Mouse (Mus musculus) cerebellum, adult 2 months (tissue): ENCODE measurements at regions not wholly inside any gene's neighbourhood (a gene's known extent, or its start where the extent isn't known, plus 50 kb on each side); places are given as distances from the start of the nearest gene placed in this dataset.

Experiments used
- DNase-seq, 2 experiments: peaks; one replicate each; pipeline ENCODE4 v3.0.0; 2021
- H3K27ac ChIP-seq: fragments of 200-500 bp; 2 replicates; pipeline ENCODE4 v1.5.1; 2012; ENCODE audit warnings: low read length, control low read depth, inconsistent platforms; ENCODE audit not compliant: insufficient read depth
- H3K27me3 ChIP-seq: fragments of 200-500 bp; 2 replicates; pipeline ENCODE4 v1.6.1; 2012; ENCODE audit warnings: inconsistent platforms, mild to moderate bottlenecking, low read length, moderate library complexity; ENCODE audit not compliant: control insufficient read depth, insufficient read depth
- H3K4me1 ChIP-seq: fragments of 200-500 bp; 2 replicates; pipeline ENCODE4 v1.6.1; 2011; ENCODE audit warnings: low read length; ENCODE audit not compliant: control insufficient read depth, insufficient read depth
- H3K4me3 ChIP-seq: fragments of 200-500 bp; replicated peaks from 2 replicates; pipeline ENCODE3; 2011; ENCODE audit warnings: mild to moderate bottlenecking, low read depth, low read length, control low read depth; ENCODE audit not compliant: insufficient read depth
- CTCF ChIP-seq: fragments of 200-500 bp; IDR thresholded peaks from 2 replicates; pipeline ENCODE4 v1.5.1; 2011; ENCODE audit warnings: low read depth, mild to moderate bottlenecking, control low read depth, low read length, moderate library complexity, borderline replicate concordance; ENCODE audit not compliant: insufficient read depth
- POLR2A ChIP-seq: fragments of 200-500 bp; IDR thresholded peaks from 2 replicates; pipeline ENCODE4 v1.6.1; 2011; ENCODE audit warnings: low read length, control low read depth, borderline replicate concordance; ENCODE audit not compliant: insufficient read depth
- WGBS: fragments of 180-500 bp; shearing (Covaris S2); methylation state at CpG from one replicate; pipeline ENCODE4 v1.1.7; 2018; 5-methylcytosine and 5-hydroxymethylcytosine counted together

DNA sequence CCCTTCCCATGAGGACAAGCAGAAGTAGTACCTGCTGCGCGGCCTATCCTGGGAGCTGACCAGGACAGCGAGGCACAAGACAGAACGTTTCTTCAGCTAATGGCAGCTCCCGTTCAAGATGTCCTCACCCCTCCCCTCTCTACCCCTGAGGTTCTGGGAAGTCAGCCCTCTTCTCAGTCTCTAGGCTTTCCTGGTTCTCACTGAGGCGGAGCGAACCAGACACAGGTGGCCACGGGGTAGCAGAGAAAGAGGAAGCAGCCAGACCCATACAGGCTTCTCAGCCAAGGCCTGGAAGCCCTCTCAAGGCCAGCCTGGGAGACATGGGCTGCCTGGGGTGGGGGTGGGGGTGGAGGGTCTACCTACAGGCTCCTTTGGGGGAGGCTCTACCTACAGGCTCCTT lies 78.5 kb upstream of the Sertad2 start:
- Histone ChIP-seq H3K27me3 (no peaks in the 10 kb centered on the region), H3K27ac (no peak overlapping the region), H3K4me1 (no peaks in the 10 kb centered on the region), H3K4me3 (no peak overlapping the region)
- DNase-seq: no peak
- 85% methylated on average over 8 of the region's 8 CpGs for WGBS
- TF ChIP-seq CTCF: no peak
- no peak for TF ChIP-seq POLR2A

DNA sequence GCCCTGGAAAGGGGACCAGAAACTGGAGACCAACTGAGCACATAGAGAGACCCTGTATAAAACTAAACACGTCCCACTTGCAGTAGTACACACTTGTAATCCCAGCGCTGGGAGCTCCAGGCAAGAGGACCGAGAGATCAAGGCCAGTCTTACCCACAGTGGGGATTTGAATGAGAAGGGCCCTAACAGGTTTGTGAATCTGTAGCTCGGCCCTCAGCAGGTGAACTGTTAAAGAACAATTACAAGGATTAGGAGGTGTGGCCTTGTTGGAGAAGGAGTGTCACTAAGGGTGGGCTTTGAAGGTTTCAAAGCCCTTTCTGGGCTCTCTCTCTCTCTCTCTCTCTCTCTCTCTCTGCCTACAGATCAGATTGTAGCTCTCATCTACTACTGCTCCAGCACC lies 76.5 kb upstream of the Sertad2 start:
- WGBS: 54% methylated on average over 4 of the region's 4 CpGs
- Histone ChIP-seq H3K4me3 (no peak overlapping the region), H3K4me1 (no peaks in the 10 kb centered on the region), H3K27ac (no peak overlapping the region), H3K27me3 (no peaks in the 10 kb centered on the region)
- DNase-seq: no peak
- no peak for TF ChIP-seq CTCF
- TF ChIP-seq POLR2A: no peak

DNA sequence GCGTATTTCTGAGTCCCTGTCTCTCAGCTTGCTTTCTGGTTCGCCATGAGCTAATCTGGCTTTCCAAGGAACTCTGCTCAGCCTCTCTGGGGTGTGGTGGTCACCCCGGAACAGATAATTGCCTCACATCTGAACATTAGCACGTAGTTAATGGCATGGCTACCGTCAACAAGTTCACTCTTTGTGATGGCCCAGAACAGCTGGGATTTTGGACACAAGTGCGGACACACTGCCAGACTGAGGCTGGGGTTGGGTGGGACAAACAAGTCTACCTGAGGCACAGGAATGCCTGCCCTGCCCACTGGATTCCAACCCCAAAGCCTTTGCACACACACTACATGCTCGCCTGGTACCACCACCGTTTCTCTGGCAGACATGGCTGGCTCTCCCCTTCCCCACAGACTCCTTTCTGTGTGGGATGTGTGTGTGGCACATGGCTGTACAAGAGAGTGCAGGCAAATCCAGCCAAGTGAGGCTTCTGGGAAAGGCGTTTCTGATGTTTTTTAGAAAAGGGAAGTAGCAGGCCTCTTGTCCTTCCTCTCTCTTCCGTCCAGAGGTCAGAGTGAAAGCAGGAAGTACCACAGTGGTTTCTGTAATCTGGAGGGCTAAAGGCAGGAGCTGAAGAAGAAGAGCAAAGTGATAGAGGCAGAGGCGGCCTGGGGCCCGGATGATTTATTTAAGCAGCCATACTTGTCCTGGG lies 74.6 kb upstream of the Sertad2 start:
- no peaks in the 10 kb centered on the region for H3K27me3 ChIP-seq
- TF ChIP-seq CTCF: no peak
- TF ChIP-seq POLR2A: no peak
- no peak overlapping the region for H3K4me3 ChIP-seq
- H3K4me1 ChIP-seq: no peaks in the 10 kb centered on the region
- no peak for DNase-seq
- no peak overlapping the region for H3K27ac ChIP-seq
- 79% methylated on average over 12 of the region's 12 CpGs for WGBS

DNA sequence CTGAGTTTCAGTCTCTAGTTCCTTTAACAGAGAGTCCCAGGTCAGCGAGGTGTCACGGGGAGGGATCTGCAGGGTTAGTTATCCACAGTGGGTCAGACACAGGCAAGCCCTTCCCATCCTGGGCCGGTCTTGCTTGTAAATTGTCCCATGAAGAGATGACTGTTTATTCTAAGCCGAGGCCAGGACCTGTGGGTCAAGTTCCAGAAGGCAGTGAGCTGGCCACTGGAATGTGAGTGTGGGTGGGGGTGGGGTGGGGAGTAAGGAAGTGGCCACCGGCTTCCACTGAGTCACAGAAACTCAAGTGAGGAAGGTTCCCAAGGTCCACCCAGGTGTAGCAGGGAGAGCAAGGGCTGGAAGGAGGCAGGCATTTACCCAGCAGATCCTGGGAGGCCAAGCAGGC lies 73.7 kb upstream of the Sertad2 start:
- no peak for DNase-seq
- WGBS: 80% methylated on average over 5 of the region's 5 CpGs
- Histone ChIP-seq H3K4me1 (no peaks in the 10 kb centered on the region), H3K27ac (no peak overlapping the region), H3K4me3 (no peak overlapping the region), H3K27me3 (no peaks in the 10 kb centered on the region)
- no peak for TF ChIP-seq CTCF
- TF ChIP-seq POLR2A: no peak

DNA sequence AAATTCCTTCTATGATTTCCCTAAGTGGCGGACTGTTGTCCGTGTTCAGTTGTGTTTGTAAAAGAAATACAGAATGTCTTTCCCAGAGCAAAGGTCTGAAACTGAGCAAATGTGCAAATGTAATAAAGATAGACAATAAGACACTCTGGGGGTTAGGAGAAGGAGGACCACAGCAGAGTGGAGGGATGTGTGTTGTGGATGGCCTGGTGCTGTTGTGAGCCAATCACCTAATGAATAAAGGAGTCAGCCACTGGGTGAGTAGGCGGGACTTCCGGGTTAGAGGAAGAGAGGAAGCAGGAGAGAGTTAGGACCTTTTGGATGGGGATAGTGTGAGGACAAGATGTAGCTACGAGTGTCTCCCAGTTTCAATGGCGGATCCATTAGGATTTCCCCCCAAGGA lies 72.7 kb upstream of the Sertad2 start:
- no peak overlapping the region for H3K4me3 ChIP-seq
- no peak for DNase-seq
- no peaks in the 10 kb centered on the region for H3K27me3 ChIP-seq
- no peaks in the 10 kb centered on the region for H3K4me1 ChIP-seq
- no peak for TF ChIP-seq POLR2A
- no peak for TF ChIP-seq CTCF
- H3K27ac ChIP-seq: no peak overlapping the region
- 93% methylated on average over 6 of the region's 6 CpGs for WGBS

DNA sequence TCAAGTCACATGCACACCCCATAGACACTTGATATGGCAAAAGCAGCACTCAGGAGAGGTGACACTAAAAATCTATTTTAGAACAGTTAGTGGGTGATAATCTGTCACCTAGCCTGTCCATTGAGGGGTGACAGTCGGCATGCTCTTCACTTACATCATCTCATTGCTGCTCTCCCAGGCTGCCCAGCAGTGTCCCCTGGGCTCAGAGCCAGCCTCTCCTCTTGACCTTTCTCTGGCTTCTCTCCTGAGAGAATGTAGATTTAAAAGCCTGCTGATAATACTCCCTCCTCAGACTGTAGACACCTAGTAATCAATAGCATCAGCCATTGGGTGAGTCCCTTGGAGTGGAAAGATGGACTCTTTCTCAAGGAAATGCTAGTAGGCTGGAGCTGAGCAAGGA lies 70.7 kb upstream of the Sertad2 start:
- H3K27me3 ChIP-seq: no peaks in the 10 kb centered on the region
- H3K4me1 ChIP-seq: peaks cover under 1% of the 10 kb centered on the region; the same call in 1 of the 2 replicates
- no peak for DNase-seq
- H3K4me3 ChIP-seq: no peak overlapping the region
- TF ChIP-seq CTCF (no peak), POLR2A (no peak)
- H3K27ac ChIP-seq: no peak overlapping the region
- WGBS: 34% methylated on average over 1 of the region's 1 CpGs

DNA sequence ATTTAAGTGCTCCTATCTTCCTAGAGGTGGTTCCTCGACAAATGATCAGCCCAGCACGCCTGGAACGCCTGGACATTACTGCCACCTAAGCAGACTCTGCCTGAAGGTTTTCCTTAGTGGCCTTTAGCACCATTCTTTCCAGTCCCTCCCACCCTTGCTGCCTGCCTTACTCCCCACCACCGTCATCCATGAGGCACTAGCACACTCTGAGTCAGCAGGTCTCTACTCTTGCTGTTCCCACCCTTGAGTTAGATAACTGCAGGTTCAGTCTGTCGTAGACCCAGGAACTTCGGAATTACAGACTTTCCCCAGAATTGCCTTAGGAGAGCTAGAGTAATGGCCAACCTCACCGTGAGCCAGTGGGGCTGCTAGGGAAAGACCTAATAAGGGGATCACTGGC lies 67.4 kb upstream of the Sertad2 start:
- Histone ChIP-seq H3K4me1 (peaks cover 6% of the 10 kb centered on the region; the same call in 1 of the 2 replicates), H3K4me3 (no peak overlapping the region), H3K27ac (no peak overlapping the region), H3K27me3 (no peaks in the 10 kb centered on the region)
- TF ChIP-seq CTCF (no peak), POLR2A (no peak)
- no peak for DNase-seq
- 91% methylated on average over 7 of the region's 7 CpGs for WGBS

DNA sequence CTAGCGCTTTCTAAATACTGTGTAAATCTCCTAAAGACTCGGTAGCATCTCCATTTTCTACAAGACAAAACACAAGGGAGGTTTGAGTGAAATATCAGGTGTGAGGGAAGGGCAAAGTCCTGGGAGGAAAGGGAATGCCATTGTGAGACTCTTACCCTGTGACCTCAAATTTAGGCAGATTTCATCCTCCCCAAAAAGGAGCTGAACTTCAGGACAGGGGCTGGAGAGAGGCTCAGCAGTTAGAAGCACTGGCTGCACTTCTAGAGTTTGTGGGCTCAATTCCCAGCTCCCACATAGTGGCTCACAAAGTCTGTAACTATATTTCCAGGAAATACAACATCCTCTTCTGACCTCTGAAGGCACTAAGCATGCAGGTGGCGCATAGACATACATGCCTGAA lies 66.6 kb upstream of the Sertad2 start:
- DNase-seq: no peak
- Histone ChIP-seq H3K4me1 (peaks cover 6% of the 10 kb centered on the region; the same call in 1 of the 2 replicates), H3K27ac (no peak overlapping the region), H3K4me3 (no peak overlapping the region), H3K27me3 (no peaks in the 10 kb centered on the region)
- TF ChIP-seq CTCF: no peak
- TF ChIP-seq POLR2A: no peak
- WGBS: 99% methylated on average over 3 of the region's 3 CpGs
